Mouse (Mus musculus) brain, adult 2 months (tissue): ENCODE data around the gene Serpinh1.

Experiments
- DNase-seq: peaks from one replicate; pipeline ENCODE4 v3.0.0; 2011; ENCODE audit warnings: low read depth, low spot score

Gene Serpinh1

GRCm38 (mm10) chr7:99328847-99329246 lies 24.2 kb downstream of the Serpinh1 start:
- DNase-seq = no peak

DNA sequence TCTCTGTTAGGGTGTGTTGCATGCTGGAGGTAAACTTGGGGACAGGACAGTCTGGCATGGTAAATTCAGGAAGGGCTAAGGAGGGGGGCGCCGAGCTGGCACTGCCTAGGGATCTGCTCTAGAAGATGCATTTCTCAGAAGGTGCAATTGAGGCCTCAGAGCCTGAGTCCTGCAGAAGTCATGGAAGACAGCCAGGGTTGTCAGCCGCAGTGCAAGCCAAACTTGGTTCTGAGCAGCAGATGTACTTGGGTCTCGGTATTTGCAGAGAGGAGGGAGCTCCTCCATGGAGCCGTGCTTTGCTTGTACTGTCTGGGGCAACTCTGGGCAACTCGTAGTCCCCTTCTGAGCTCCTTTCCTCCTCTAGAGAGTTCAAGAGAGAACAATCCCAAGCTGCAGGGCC lies 26.9 kb downstream of the Serpinh1 start:
- no peak for DNase-seq

DNA sequence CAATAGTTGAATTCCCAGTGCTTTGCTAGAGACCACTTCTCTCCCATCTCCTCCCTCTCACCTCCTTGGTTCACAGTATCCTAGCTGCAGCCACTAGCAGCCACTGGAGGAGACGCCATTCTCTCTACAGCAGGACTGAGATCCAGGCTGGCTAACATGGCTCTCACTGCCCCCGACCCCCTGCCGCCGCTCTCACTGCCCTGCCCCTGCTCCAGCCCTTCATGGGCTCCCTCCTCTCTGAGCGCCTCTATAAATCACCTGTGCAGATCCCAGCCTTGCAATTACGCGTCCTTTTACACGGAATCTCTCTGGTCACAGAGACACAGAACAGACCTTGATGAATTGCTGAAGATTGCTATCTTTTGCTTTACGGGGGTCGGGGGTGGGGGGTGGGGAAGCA lies 28.2 kb downstream of the Serpinh1 start:
- DNase-seq = no peak

DNA sequence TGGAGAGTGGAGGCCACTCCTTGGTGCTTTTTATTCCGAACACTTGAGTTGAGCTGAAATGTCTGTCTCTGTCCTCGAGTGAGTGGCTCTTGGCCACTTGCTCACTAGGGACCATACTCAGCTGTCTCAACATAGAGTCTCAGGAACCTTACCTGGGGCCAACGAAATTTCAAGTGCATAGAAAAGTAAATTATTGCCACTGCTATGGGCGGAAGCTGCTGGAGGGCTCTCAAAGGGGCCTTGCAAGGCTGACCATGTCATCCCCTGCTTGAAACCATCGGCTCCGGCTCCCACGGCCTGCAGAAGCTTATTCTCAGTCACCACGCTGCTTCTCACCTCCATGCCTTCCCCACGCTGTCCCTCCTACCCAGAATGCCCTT lies 29.7 kb downstream of the Serpinh1 start:
- no peak for DNase-seq

DNA sequence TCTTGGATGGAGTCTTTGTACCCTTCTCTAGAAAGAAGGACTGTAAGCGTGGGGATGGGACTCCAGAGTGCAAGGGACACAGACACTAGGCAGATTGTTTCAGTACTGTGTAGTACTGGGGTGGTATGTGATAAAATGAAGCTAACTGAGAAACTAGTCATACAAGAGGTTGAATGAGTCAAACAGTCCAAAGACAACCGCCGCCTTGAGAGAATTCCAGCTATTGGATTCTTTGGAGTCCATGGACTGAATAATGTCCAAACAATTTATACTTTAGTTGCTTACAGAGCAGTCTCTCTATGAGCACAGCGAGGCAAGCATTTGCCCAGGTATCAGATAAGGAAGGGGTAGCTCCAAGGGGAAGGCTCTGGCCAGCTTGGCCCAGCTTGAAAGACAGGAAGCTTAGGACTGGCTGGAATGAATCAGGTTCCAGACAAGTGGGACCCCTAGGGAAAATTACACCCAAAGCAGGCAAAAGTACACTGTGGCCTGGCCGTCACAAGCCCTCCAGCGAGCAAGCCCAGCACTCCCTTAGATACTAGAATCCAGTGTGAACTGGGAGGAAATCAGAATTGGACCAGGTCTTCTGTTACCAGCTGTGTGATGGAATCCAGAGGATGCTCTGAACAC lies 30.2 kb downstream of the Serpinh1 start:
- DNase-seq = no peak

DNA sequence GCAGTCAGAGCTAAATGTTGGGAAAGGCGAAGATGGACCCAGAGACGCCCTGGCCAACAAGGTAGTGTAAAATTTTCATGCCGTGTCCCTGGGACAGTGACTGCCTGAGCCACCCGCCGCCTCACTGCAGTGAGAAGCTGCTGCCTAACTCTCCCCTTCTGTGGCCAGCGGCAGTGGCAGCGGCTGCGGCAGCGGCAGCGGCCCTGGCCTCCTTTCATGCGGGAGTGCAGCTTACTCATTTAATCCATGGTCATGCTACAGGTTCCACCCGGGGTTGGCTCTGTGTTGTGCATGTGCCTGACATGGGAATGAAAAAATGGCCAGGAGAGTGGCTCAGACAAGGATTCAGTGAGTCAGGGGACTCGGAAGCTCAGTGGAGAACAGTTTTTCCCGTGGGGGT lies 32.5 kb downstream of the Serpinh1 start:
- no peak for DNase-seq

GRCm38 (mm10) chr7:99317475-99317874 lies 35.6 kb downstream of the Serpinh1 start:
- no peak for DNase-seq

DNA sequence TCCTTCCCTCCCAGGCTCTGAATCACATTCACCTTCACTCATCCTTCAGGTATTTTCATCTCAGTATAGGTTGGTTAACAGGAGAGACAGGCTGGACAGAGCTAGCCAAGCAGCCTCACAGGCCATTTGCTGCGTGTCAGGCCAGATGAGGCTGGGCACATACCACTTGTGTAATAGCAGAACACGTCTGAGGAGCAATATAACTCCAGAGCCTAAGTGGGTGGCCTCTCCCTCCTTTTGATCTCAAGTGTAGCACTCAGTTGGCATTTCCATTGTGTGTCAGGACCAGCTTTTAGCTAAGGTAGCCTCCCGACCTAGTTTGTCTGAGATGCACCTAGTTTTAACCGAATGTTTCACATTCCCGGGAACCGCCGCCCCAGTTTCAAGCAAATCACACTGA lies 36.8 kb downstream of the Serpinh1 start:
- DNase-seq = no peak

DNA sequence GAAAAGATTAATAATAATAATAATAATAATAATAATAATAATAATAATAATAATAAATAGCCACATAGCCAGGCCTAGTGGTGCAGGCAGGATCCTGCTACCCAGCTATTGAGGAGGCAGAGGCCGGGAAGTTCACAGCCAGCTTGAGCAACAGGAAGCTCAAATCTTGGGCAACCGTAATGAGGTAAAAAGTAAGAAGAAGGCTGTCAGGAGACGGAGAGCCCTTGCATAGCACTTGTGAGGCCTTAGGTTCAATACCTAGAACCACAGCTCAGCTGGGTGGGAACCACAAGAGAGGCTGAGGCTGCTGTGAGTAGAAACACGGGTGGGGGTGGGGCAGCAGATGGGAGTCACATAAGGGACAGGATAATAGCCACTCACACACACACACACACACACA lies 38.5 kb downstream of the Serpinh1 start:
- no peak for DNase-seq

DNA sequence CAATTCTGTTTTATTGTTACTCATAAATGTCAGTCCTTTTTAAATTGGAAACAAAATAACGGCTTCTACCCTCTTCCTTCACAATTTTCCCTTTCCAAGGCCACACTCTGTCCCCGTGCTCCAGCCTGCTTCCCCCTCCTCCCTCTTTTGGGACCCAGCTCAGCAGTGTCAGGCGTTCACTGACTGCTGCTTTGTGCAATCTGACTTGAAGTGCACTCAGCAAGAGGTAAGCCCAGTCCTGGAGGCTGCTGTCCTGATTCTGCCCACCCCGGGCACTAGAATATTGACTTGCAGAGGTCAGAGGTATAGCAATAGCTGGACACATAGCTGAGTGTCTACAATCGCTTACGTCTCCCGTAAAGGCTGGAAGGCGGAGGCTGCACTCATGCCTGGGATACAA lies 39.8 kb downstream of the Serpinh1 start:
- DNase-seq = no peak

DNA sequence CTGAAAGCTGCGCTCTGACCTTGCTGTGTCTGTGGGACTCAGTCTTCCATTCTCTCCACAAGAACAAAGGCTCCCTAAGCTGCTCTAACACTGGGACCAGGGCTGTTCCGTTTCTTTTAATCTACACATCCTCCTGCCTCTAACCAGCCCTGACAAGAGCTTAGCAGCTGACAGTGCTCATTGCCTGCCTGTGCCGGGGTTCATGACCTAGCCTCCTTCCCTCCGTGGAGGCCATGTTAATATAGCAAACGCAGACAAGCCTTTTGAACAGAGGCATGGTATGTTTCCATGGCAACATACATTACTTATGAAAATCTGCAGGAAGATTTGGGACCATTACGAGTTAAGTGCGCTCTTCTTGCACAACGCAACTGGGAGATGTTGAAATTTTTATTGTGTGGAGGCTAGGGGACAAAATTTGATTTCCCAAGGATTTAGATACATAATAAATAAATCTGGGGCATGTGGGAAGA lies 40.3 kb downstream of the Serpinh1 start:
- DNase-seq = no peak

- DNase-seq = no peak
Measured at GRCm38 (mm10) chr7:99312058-99312457, 41.0 kb downstream of the Serpinh1 start.

GRCm38 (mm10) chr7:99311433-99311832 lies 41.6 kb downstream of the Serpinh1 start:
- DNase-seq = no peak

DNA sequence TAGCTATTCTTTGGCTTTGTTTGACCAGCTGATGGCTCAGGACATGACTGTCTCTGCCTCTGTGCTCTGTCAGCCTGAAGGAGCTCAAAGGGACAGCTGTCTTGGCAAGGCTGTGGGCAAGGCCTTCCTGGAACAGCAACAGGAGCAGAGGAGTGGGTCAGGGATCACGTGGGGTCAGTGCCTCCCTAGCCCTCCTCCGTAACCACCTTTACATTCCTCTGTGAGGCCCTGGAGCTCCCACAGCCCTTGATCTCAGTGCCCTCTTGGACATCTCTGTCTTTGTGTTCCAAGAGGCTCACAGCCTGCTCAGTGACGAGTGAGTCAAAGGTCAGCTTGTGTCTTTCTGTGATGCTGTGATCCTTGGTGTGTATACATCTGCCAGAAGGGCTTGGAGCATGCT lies 46.4 kb downstream of the Serpinh1 start:
- DNase-seq = peak; percentile 31

DNA sequence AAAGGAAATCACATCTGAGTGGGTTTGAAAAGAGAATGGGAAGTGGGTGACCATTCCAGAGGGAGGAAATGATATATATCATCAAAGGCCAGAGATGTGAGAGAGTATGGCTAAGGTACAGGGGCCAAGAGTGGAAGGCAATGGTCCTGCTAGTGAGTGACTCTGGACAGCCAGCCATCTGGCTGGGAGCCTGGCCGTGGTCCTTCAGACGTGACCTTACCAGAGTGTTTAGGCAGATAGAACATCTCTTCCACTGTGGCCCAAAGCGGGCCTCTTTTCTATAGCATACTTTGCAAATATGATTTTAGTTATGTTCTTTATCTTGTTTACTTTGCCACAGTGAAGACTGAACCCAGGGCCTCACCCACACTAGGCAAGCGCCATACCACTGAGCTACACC lies 47.4 kb downstream of the Serpinh1 start:
- no peak for DNase-seq

- DNase-seq = peak; percentile 95
Measured at GRCm38 (mm10) chr7:99304949-99305372, 48.1 kb downstream of the Serpinh1 start.

DNA sequence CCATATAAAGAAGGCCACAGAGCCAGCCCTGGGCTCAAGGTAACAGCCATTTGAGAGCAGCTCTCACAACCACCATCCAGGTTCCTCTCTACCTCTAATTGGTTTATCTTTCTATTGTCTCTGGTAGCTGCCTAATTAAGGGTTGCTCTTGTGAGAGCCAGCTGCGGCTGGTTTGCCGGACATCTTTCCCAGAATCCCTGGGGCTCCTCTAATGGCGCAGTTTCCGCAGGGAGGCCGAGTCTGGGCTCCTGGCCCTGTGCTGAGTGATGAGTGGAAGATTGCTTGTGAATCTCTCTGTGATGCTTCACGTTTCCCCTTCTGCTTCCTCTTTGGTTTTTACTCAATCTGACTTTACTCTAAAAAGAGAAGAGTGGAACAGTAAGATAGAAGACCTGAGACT lies 49.0 kb downstream of the Serpinh1 start:
- no peak for DNase-seq

DNA sequence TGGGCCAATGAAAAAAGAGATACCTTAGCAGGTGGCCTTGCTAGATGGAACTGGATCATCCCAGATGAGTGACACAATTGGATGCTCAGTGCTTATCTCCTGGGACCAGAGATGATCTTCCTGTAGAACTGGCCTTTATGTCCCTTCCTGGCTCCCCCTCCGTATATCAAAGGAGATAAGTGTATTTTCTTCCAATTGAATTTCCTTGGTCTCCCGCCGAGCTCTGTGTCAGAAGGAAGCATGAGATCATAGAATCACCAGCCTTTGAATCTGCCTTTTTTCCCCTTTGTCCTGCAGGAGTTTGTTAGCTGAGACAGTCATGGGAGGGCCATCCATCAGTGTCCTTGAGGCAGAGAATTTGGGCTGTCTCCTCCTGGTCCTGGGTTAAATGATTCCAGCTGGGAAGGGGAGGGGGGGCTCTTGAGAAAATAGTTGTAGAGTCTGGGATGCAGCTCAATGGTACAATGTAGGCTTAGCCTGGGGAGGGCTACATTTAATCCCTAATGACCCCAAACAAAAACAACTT lies 52.3 kb downstream of the Serpinh1 start:
- DNase-seq = no peak
